Mouse (Mus musculus) hindbrain, embryonic 14.5 days (tissue): ENCODE results near the gene Coro1b. TPM values are rescaled to one million over a fixed set of nuclear protein-coding genes. Genes with fewer than 3 reads are reported as not detected.

Source experiments
- ATAC-seq: fragments of 200-750 bp; cut with Nextera tagmentation; 2 replicates; pipeline ENCODE4 v1.8.0; 2017; ENCODE audit warnings: moderate number of reproducible peaks, mild to moderate bottlenecking, moderate TSS enrichment, moderate library complexity; ENCODE audit not compliant: low FRiP score
- DNase-seq: peaks from one replicate; pipeline ENCODE4 v3.0.0-alpha.2; 2015; ENCODE audit warnings: low spot score
- H3K27ac ChIP-seq: fragments of 300-500 bp; sonication (generic); 2 replicates; pipeline ENCODE4 v1.5.1; 2014; ENCODE audit warnings: mild to moderate bottlenecking, moderate library complexity
- H3K27me3 ChIP-seq: fragments of 300-500 bp; sonication (generic); 2 replicates; pipeline ENCODE4 v1.6.1; 2014; ENCODE audit warnings: mild to moderate bottlenecking, low read length, mixed read lengths; ENCODE audit not compliant: control insufficient read depth, insufficient read depth
- H3K36me3 ChIP-seq: fragments of 300-500 bp; sonication (generic); replicated peaks from 2 replicates; pipeline ENCODE4 v1.6.1; 2014; ENCODE audit not compliant: control insufficient read depth, insufficient read depth
- H3K4me1 ChIP-seq: fragments of 300-500 bp; sonication (generic); replicated peaks from 2 replicates; pipeline ENCODE4 v1.6.1; 2014; ENCODE audit warnings: antibody characterized with exemption, low read length, mixed read lengths; ENCODE audit not compliant: control insufficient read depth, insufficient read depth
- H3K4me2 ChIP-seq: fragments of 300-500 bp; sonication (generic); replicated peaks from 2 replicates; pipeline ENCODE4 v1.6.1; 2014; ENCODE audit warnings: mild to moderate bottlenecking, moderate library complexity
- H3K4me3 ChIP-seq: fragments of 300-500 bp; sonication (generic); replicated peaks from 2 replicates; pipeline ENCODE4 v1.5.1; 2014; ENCODE audit warnings: mild to moderate bottlenecking, low read length
- H3K9ac ChIP-seq: fragments of 300-500 bp; sonication (generic); 2 replicates; pipeline ENCODE4 v1.6.1; 2014
- H3K9me3 ChIP-seq: fragments of 300-500 bp; sonication (generic); 2 replicates; pipeline ENCODE4 v1.6.1; 2016; ENCODE audit warnings: low read length; ENCODE audit not compliant: control insufficient read depth
- WGBS: fragments of 180-500 bp; shearing (Covaris S2); extraction: QIAGEN DNeasy Blood & Tissue Kit; methylation state at CpG from one replicate; pipeline ENCODE4 v1.1.7; 2014; 5-methylcytosine and 5-hydroxymethylcytosine counted together
- polyA plus RNA-seq: library from polyadenylated mRNA; unstranded; fragments of >200 nt; fragmentation: Nextera tagmentation; extraction: Ambion mirVana; gene quantifications from 2 replicates; pipeline ENCODE4 v1.2.1, GENCODE M21; 2014

Gene Coro1b
- polyA plus RNA-seq, 1 experiment from 2014 or later: 102 TPM

- Histone ChIP-seq H3K9ac (no peak overlapping the region), H3K27ac (no peak overlapping the region), H3K4me2 (no peak overlapping the region), H3K9me3 (no peaks in the 10 kb centered on the region), H3K27me3 (peaks cover 9% of the 10 kb centered on the region; the same call in 1 of the 2 replicates), H3K4me3 (no peak overlapping the region), H3K36me3 (peaks cover 30% of the 10 kb centered on the region), H3K4me1 (peaks cover 20% of the 10 kb centered on the region)
- ATAC-seq (no peak), DNase-seq (no peak)
- 91% methylated on average over 16 of the region's 16 CpGs for WGBS
Observed at GRCm38 (mm10) chr19:4104675-4105194, 43.7 kb upstream of the Coro1b start.

DNA sequence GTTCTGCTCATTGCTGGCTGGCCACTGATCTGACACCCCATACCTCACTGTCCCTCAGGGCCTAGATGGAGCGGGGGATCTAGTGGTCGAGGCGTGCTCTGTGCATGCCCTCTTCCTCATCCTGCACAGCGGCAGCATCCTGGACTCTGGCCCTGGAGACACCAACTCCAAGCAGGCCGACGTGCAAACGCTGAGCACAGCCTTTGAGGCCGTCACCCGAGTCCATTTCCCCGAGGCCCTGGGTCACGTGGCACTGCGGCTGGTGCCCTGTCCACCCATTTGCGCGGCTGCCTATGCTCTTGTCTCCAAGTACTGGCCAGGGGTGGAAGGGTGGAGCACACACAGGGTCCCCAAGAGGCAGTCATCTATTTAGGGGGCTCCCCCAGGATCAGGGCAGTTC, 41.8 kb upstream of the Coro1b start:
- H3K9me3 ChIP-seq: no peaks in the 10 kb centered on the region
- peaks cover 4% of the 10 kb centered on the region; the same call in 1 of the 2 replicates for H3K27me3 ChIP-seq
- H3K4me1 ChIP-seq: peaks cover 5% of the 10 kb centered on the region; the same call in 1 of the 2 replicates
- no peak overlapping the region for H3K4me3 ChIP-seq
- H3K9ac ChIP-seq: no peak overlapping the region
- ATAC-seq (no peak), DNase-seq (no peak)
- no peak overlapping the region for H3K27ac ChIP-seq
- H3K4me2 ChIP-seq: no peak overlapping the region
- peaks cover 46% of the 10 kb centered on the region for H3K36me3 ChIP-seq
- 91% methylated on average over 14 of the region's 14 CpGs for WGBS

GRCm38 (mm10) chr19:4108535-4108934, 39.9 kb upstream of the Coro1b start:
- Histone ChIP-seq H3K4me3 (no peak overlapping the region), H3K36me3 (peaks cover 60% of the 10 kb centered on the region), H3K9ac (no peak overlapping the region), H3K4me1 (no peaks in the 10 kb centered on the region), H3K4me2 (no peak overlapping the region), H3K27me3 (no peaks in the 10 kb centered on the region), H3K27ac (no peak overlapping the region), H3K9me3 (no peaks in the 10 kb centered on the region)
- 86% methylated on average over 9 of the region's 9 CpGs for WGBS
- no peak for DNase-seq
- ATAC-seq: no peak

GRCm38 (mm10) chr19:4112063-4112960, 36.1 kb upstream of the Coro1b start:
- no peak for DNase-seq

GRCm38 (mm10) chr19:4113186-4113805, 35.1 kb upstream of the Coro1b start:
- H3K27me3 ChIP-seq: no peaks in the 10 kb centered on the region
- no peak for ATAC-seq
- H3K4me3 ChIP-seq: no peak overlapping the region
- H3K4me2 ChIP-seq: no peak overlapping the region
- 77% methylated on average over 13 of the region's 13 CpGs for WGBS
- peaks cover 85% of the 10 kb centered on the region for H3K36me3 ChIP-seq
- H3K27ac ChIP-seq: no peak overlapping the region
- no peak overlapping the region for H3K9ac ChIP-seq
- H3K4me1 ChIP-seq: no peaks in the 10 kb centered on the region
- H3K9me3 ChIP-seq: no peaks in the 10 kb centered on the region
- DNase-seq: no peak

More at GRCm38 (mm10) chr19:4112063-4112960, 36.1 kb upstream of the Coro1b start:
- peaks cover 87% of the 10 kb centered on the region for H3K36me3 ChIP-seq
- H3K27me3 ChIP-seq: no peaks in the 10 kb centered on the region
- H3K4me1 ChIP-seq: no peaks in the 10 kb centered on the region
- no peak for ATAC-seq
- no peak overlapping the region for H3K9ac ChIP-seq
- H3K9me3 ChIP-seq: no peaks in the 10 kb centered on the region
- no peak overlapping the region for H3K4me3 ChIP-seq
- H3K27ac ChIP-seq: no peak overlapping the region
- 96% methylated on average over 26 of the region's 26 CpGs for WGBS
- no peak overlapping the region for H3K4me2 ChIP-seq

DNA sequence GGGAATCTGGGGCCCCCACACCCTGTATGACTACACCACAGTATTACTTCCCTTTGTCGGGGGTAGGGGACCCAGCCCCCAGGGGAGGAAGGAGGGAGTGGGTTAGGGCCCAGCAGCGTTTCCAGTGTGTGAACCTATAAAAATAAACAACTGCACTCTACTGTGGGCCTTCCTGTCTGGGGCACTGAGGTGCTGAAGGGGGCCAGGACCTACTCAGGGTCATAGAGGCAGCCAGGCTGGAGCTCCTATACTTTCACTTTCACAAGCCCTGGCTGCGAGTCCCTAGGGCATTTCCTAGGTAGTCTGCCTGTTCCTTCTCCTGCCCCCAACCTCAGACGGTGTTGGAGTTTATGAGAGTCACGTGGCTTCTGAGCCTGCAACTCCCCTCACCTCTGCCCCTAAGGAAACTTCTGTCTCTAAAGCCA, 34.6 kb upstream of the Coro1b start:
- no peaks in the 10 kb centered on the region for H3K27me3 ChIP-seq
- H3K9ac ChIP-seq: no peak overlapping the region
- DNase-seq (no peak), ATAC-seq (no peak)
- H3K4me1 ChIP-seq: no peaks in the 10 kb centered on the region
- H3K36me3 ChIP-seq: peaks cover 80% of the 10 kb centered on the region
- H3K4me2 ChIP-seq: no peak overlapping the region
- H3K9me3 ChIP-seq: no peaks in the 10 kb centered on the region
- no peak overlapping the region for H3K27ac ChIP-seq
- WGBS: 80% methylated on average over 5 of the region's 5 CpGs
- H3K4me3 ChIP-seq: no peak overlapping the region

DNA sequence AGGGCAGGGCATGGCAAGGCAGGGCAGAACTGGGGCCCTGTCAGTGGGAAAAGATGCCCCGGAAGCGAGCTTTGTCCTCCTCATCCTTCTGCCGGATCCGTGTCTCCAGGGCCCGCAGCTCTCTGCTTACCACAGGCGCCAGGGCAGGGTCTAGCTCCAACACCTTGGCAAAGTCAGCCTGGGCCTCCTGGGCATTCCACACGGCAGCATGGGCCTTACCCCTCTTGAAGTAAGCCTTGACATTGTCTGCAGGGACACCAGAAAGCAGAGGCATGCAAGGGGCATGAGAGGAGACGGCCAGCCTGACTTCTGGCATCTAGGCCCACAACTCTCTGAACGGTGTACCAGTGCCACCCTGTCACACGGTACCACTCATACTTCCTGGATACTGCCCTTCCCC, 33.9 kb upstream of the Coro1b start:
- H3K4me3 ChIP-seq: no peak overlapping the region
- WGBS: 93% methylated on average over 10 of the region's 10 CpGs
- H3K4me1 ChIP-seq: no peaks in the 10 kb centered on the region
- DNase-seq: no peak
- H3K4me2 ChIP-seq: no peak overlapping the region
- no peak for ATAC-seq
- H3K27ac ChIP-seq: no peak overlapping the region
- no peaks in the 10 kb centered on the region for H3K27me3 ChIP-seq
- H3K9me3 ChIP-seq: no peaks in the 10 kb centered on the region
- peaks cover 79% of the 10 kb centered on the region for H3K36me3 ChIP-seq
- H3K9ac ChIP-seq: no peak overlapping the region

DNA sequence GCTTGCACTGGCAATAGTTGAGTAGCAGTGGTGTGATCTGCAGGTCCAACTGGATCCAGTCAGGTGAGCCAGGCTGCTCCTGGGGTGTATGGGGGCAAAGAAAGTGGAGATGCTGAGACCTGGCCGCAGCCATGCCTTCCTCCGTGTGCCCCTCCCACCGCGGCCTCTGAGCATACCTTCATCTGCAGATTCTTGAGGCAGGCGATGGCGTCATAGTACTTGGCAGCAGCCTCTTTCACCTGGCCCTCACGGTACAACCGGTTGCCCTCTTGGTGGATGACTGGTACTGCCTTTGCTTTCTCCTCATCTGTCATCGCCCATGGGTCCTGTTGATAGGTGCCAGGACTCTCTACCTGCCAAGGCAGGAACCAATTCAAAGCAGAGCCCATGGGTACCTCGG, 33.3 kb upstream of the Coro1b start:
- H3K27ac ChIP-seq: no peak overlapping the region
- no peak overlapping the region for H3K4me3 ChIP-seq
- no peak overlapping the region for H3K4me2 ChIP-seq
- H3K9me3 ChIP-seq: no peaks in the 10 kb centered on the region
- WGBS: 97% methylated on average over 10 of the region's 10 CpGs
- no peaks in the 10 kb centered on the region for H3K27me3 ChIP-seq
- no peak overlapping the region for H3K9ac ChIP-seq
- H3K36me3 ChIP-seq: peaks cover 73% of the 10 kb centered on the region
- no peak for ATAC-seq
- no peak for DNase-seq
- H3K4me1 ChIP-seq: 0 out of 2 replicates have a peak, but pooled peaks cover under 1% of the 10 kb centered on the region

GRCm38 (mm10) chr19:4115816-4116215, 32.6 kb upstream of the Coro1b start:
- DNase-seq (no peak), ATAC-seq (no peak)
- H3K4me1 ChIP-seq: peaks cover 8% of the 10 kb centered on the region
- no peak overlapping the region for H3K9ac ChIP-seq
- H3K4me2 ChIP-seq: no peak overlapping the region
- H3K36me3 ChIP-seq: peaks cover 70% of the 10 kb centered on the region
- WGBS: 85% methylated on average over 11 of the region's 11 CpGs
- H3K4me3 ChIP-seq: no peak overlapping the region
- no peaks in the 10 kb centered on the region for H3K27me3 ChIP-seq
- no peak overlapping the region for H3K27ac ChIP-seq
- no peaks in the 10 kb centered on the region for H3K9me3 ChIP-seq
